Mouse (Mus musculus): ENCODE measurements at regions not wholly inside any gene's neighbourhood (a gene's known extent, or its start where the extent isn't known, plus 50 kb on each side); places are given as distances from the start of the nearest gene placed in this dataset.

- TF ChIP-seq CTCF (IDR thresholded peaks at IDR 0.05; ENCODE audit: insufficient read depth, low read depth, low read length) (no peak), POLR2A (IDR thresholded peaks at IDR 0.05; ENCODE audit: insufficient read depth, low read depth, low read length) (no peak)
Measured at GRCm38 (mm10) chr13:28773466-28773865, 180.0 kb downstream of the Sox4 start.

Measured in olfactory bulb, adult 2 months (tissue).